Comparison of ENCODE assay signal across 26 mouse cellular contexts in genomic region chr1:45818564-45818963, GRCm38 (mm10).
"Had no signal": no experiment of that assay in that cellular context is flagged by ENCODE, and none has a peak within 500 bp of the region (broad histone marks: within the 10 kb centered on the region; RNA-seq: fewer than 3 reads in every experiment).

No protein-coding gene starts in this region.

- DNase-seq: gastrocnemius, adult 2 months; gastrocnemius, postnatal 10 days; gastrocnemius, postnatal 25 days; heart, adult 18-20 months; heart, postnatal 10 days; heart, postnatal 4 days; kidney, adult 18-20 months; kidney, adult 8-10 months; kidney, postnatal 10 days; kidney, postnatal 25 days; kidney, postnatal 4 days; liver; liver, embryonic 13.5 days had no signal

- H3K4me2 ChIP-seq: heart, embryonic 12.5 days; hindbrain, embryonic 13.5 days; intestine, embryonic 15.5 days; limb, embryonic 12.5 days; liver, embryonic 11.5 days; liver, embryonic 13.5 days had no signal

- ATAC-seq: hindbrain, embryonic 16.5 days; inflammation-experienced regulatory T-cells, adult 6 months; intestine, embryonic 15.5 days; intestine, postnatal 0 days had no signal

- H3K4me3 ChIP-seq: gastrocnemius, adult 2 months; heart, embryonic 10.5 days; heart, embryonic 12.5 days; hindbrain, embryonic 10.5 days; hindbrain, embryonic 13.5 days; intestine, embryonic 15.5 days; layer of hippocampus, adult 2 months; left cerebral cortex, adult 2 months; limb, embryonic 10.5 days; limb, embryonic 12.5 days; liver, embryonic 13.5 days had no signal

- H3K9ac ChIP-seq: heart, embryonic 12.5 days; hindbrain, embryonic 13.5 days; intestine, embryonic 15.5 days; limb, embryonic 12.5 days; liver, embryonic 13.5 days had no signal

- H3K4me1 ChIP-seq: heart, embryonic 10.5 days; heart, embryonic 12.5 days; hindbrain, embryonic 13.5 days; intestine, embryonic 15.5 days; limb, embryonic 10.5 days; limb, embryonic 12.5 days; liver, embryonic 13.5 days had no signal

- H3K9me3 ChIP-seq: heart, embryonic 10.5 days; heart, embryonic 12.5 days; hindbrain, embryonic 10.5 days; hindbrain, embryonic 13.5 days; intestine, embryonic 15.5 days; limb, embryonic 10.5 days; limb, embryonic 12.5 days; liver, embryonic 13.5 days had no signal

- H3K27me3 ChIP-seq: heart, embryonic 12.5 days; hindbrain, embryonic 13.5 days; intestine, embryonic 15.5 days; limb, embryonic 12.5 days; liver, embryonic 13.5 days had no signal

- H3K27ac ChIP-seq: gastrocnemius, adult 2 months; heart, embryonic 10.5 days; hindbrain, embryonic 10.5 days; hindbrain, embryonic 13.5 days; intestine, embryonic 15.5 days; layer of hippocampus, adult 2 months; left cerebral cortex, adult 2 months; limb, embryonic 10.5 days; limb, embryonic 12.5 days; liver, embryonic 13.5 days had no signal
